Mouse (Mus musculus): ENCODE measurements around the gene Pcsk2. TPM values are rescaled to one million over a fixed set of nuclear protein-coding genes. Genes with fewer than 3 reads are reported as not detected.

The Pcsk2 gene
- polyA plus RNA-seq, 1 experiment from 2014 or later: 7.2 TPM

DNA sequence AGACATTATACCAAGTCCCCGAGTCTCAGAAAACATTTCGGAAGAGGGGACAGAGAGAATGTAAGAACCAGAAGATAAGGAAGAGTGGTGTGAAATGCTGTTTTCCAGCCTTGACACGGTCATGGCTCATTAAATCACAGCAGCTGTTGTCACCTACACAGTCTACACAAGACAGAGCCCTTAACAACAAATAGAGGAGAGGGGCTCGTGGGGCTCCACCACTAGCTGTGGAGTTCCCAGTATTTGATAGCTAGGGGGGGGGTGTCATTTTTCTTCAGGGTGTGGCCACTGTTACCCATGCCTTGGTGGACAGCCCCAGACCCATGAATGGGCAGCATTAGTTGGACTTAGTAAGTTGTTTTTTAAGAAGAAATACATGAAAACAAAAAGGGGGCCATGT is 266.3 kb downstream of the Pcsk2 start:
- H3K9me3 ChIP-seq (replicated peaks): no peaks in the 10 kb centered on the region
- H3K4me2 ChIP-seq: no peak overlapping the region
- no peak overlapping the region for H3K9ac ChIP-seq
- 79% methylated on average over 4 of the region's 4 CpGs for WGBS
- H3K36me3 ChIP-seq (ENCODE audit: poor library complexity, severe bottlenecking): no peaks in the 10 kb centered on the region
- H3K4me3 ChIP-seq: no peak overlapping the region
- H3K4me1 ChIP-seq: no peaks in the 10 kb centered on the region
- H3K27ac ChIP-seq: no peak overlapping the region
- ATAC-seq: no peak
- H3K27me3 ChIP-seq: no peaks in the 10 kb centered on the region

DNA sequence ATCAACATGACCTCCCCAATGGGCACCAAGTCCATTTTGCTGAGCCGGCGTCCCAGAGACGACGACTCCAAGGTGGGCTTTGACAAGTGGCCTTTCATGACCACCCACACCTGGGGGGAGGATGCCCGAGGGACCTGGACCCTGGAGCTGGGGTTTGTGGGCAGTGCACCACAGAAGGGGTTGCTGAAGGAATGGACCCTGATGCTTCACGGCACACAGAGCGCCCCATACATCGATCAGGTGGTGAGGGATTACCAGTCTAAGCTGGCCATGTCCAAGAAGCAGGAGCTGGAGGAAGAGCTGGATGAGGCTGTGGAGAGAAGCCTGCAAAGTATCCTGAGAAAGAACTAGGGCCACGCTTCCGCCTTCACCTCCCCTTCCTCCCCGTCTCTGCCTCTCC is 267.5 kb downstream of the Pcsk2 start:
- no peaks in the 10 kb centered on the region for H3K27me3 ChIP-seq
- no peak overlapping the region for H3K4me3 ChIP-seq
- no peak overlapping the region for H3K4me2 ChIP-seq
- 93% methylated on average over 11 of the region's 11 CpGs for WGBS
- H3K9ac ChIP-seq: no peak overlapping the region
- H3K36me3 ChIP-seq (ENCODE audit: poor library complexity, severe bottlenecking): no peaks in the 10 kb centered on the region
- H3K9me3 ChIP-seq (replicated peaks): no peaks in the 10 kb centered on the region
- no peaks in the 10 kb centered on the region for H3K4me1 ChIP-seq
- H3K27ac ChIP-seq: no peak overlapping the region
- ATAC-seq: no peak

DNA sequence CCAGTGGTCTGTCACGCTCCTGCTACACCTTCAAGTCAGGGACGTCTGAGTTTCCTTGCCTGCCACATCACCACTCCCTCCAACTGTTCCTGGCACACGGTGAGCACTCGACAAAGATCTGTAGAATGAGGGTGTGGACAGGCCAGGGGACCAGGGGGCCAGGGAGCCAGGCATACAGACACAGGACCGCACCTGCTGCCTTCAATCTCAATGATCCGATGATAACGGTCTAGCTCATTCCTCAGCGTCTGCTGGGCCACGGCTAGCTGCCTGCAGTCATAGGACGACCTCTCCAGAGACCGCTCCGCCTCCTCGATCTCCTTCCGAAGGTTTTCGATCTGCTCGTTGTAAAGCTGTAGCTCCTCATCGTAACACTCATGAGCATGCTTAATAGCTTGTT is 285.7 kb downstream of the Pcsk2 start:
- H3K27me3 ChIP-seq: no peaks in the 10 kb centered on the region
- ATAC-seq: no peak
- no peaks in the 10 kb centered on the region for H3K4me1 ChIP-seq
- no peak overlapping the region for H3K4me2 ChIP-seq
- H3K9me3 ChIP-seq (replicated peaks): no peaks in the 10 kb centered on the region
- H3K9ac ChIP-seq: no peak overlapping the region
- no peak overlapping the region for H3K27ac ChIP-seq
- H3K36me3 ChIP-seq (ENCODE audit: poor library complexity, severe bottlenecking): no peaks in the 10 kb centered on the region
- 84% methylated on average over 17 of the region's 17 CpGs for WGBS
- H3K4me3 ChIP-seq: no peak overlapping the region

- Histone ChIP-seq H3K36me3 (ENCODE audit: poor library complexity, severe bottlenecking) (no peaks in the 10 kb centered on the region), H3K27ac (no peak overlapping the region), H3K27me3 (no peaks in the 10 kb centered on the region), H3K4me1 (no peaks in the 10 kb centered on the region), H3K4me3 (no peak overlapping the region), H3K9ac (no peak overlapping the region), H3K9me3 (replicated peaks) (no peaks in the 10 kb centered on the region), H3K4me2 (no peak overlapping the region)
- no peak for ATAC-seq
- WGBS: 77% methylated on average over 5 of the region's 5 CpGs
Measured at GRCm38 (mm10) chr2:143832721-143833120, 286.8 kb downstream of the Pcsk2 start.

- Histone ChIP-seq H3K4me3 (no peak overlapping the region), H3K36me3 (ENCODE audit: poor library complexity, severe bottlenecking) (no peaks in the 10 kb centered on the region), H3K9me3 (replicated peaks) (no peaks in the 10 kb centered on the region), H3K9ac (no peak overlapping the region), H3K4me2 (no peak overlapping the region), H3K4me1 (no peaks in the 10 kb centered on the region), H3K27ac (no peak overlapping the region), H3K27me3 (no peaks in the 10 kb centered on the region)
- no peak for ATAC-seq
- WGBS: 83% methylated on average over 6 of the region's 6 CpGs
Measured at GRCm38 (mm10) chr2:143834082-143834481, 288.1 kb downstream of the Pcsk2 start.

DNA sequence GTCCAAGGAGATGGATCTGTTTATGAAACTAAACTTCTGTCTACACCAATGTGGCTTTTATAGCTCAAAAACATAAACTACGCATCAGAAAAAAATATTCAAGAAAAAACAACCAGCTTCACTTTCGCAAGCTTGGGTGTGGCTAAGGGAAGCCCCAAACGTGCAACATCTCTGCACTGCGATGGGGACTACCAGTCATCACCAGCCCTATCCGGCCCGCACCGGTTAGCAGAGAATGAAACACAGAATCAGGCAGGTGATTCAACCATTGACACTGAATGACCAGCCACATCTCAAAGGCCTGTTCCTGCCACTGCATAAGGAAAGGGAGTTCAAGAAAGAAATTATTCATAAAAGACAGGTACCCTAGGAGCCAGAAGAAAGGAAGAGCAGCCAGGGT is 289.9 kb downstream of the Pcsk2 start:
- no peaks in the 10 kb centered on the region for H3K27me3 ChIP-seq
- no peak overlapping the region for H3K9ac ChIP-seq
- no peaks in the 10 kb centered on the region for H3K36me3 ChIP-seq (ENCODE audit: poor library complexity, severe bottlenecking)
- H3K4me2 ChIP-seq: no peak overlapping the region
- H3K27ac ChIP-seq: no peak overlapping the region
- 87% methylated on average over 7 of the region's 7 CpGs for WGBS
- ATAC-seq: no peak
- H3K4me3 ChIP-seq: no peak overlapping the region
- H3K4me1 ChIP-seq: no peaks in the 10 kb centered on the region
- no peaks in the 10 kb centered on the region for H3K9me3 ChIP-seq (replicated peaks)

GRCm38 (mm10) chr2:143837291-143837701 is 291.3 kb downstream of the Pcsk2 start:
- H3K9ac ChIP-seq: no peak overlapping the region
- WGBS: 1% methylated on average over 8 of the region's 8 CpGs

GRCm38 (mm10) chr2:143838698-143839097 is 292.7 kb downstream of the Pcsk2 start:
- Histone ChIP-seq H3K4me1 (no peaks in the 10 kb centered on the region), H3K36me3 (ENCODE audit: poor library complexity, severe bottlenecking) (no peaks in the 10 kb centered on the region), H3K9me3 (replicated peaks) (no peaks in the 10 kb centered on the region), H3K27me3 (no peaks in the 10 kb centered on the region), H3K9ac (no peak overlapping the region), H3K27ac (no peak overlapping the region), H3K4me2 (no peak overlapping the region), H3K4me3 (no peak overlapping the region)
- ATAC-seq: no peak
- WGBS: 73% methylated on average over 5 of the region's 5 CpGs

More at GRCm38 (mm10) chr2:143837291-143837701, 291.3 kb downstream of the Pcsk2 start:
- Histone ChIP-seq H3K4me1 (no peaks in the 10 kb centered on the region), H3K9me3 (replicated peaks) (no peaks in the 10 kb centered on the region), H3K27ac (no peak overlapping the region), H3K36me3 (ENCODE audit: poor library complexity, severe bottlenecking) (no peaks in the 10 kb centered on the region), H3K4me3 (peak overlapping the region; percentile 25), H3K27me3 (no peaks in the 10 kb centered on the region), H3K4me2 (peak overlapping the region; percentile 56)
- ATAC-seq: peak; percentile 82

DNA sequence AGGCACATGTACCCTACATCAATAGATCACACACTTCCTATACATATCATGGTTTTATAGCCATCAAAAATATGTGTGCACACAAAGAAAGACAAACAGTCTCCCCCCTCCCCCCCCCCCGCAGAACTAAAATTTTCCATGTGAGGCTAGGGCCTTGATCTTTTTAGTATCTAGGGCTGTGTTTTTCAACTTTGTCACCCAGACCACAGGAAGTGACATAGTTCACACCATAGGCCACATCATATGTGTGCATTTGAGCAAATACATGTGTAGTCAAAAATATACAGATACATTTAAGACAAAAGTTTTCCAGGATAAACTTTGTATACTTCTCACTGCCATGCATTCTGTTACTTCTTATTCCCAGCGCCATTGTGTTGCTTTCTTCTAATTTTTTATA is 293.5 kb downstream of the Pcsk2 start:
- Histone ChIP-seq H3K4me2 (no peak overlapping the region), H3K4me3 (no peak overlapping the region), H3K9me3 (replicated peaks) (no peaks in the 10 kb centered on the region), H3K36me3 (ENCODE audit: poor library complexity, severe bottlenecking) (no peaks in the 10 kb centered on the region), H3K9ac (no peak overlapping the region), H3K4me1 (no peaks in the 10 kb centered on the region), H3K27me3 (no peaks in the 10 kb centered on the region), H3K27ac (no peak overlapping the region)
- ATAC-seq: no peak
- WGBS: 87% methylated on average over 2 of the region's 2 CpGs

GRCm38 (mm10) chr2:143840895-143841294 is 294.9 kb downstream of the Pcsk2 start:
- no peak overlapping the region for H3K4me3 ChIP-seq
- H3K27me3 ChIP-seq: no peaks in the 10 kb centered on the region
- H3K9ac ChIP-seq: no peak overlapping the region
- H3K9me3 ChIP-seq (replicated peaks): no peaks in the 10 kb centered on the region
- H3K27ac ChIP-seq: no peak overlapping the region
- H3K4me2 ChIP-seq: no peak overlapping the region
- no peaks in the 10 kb centered on the region for H3K4me1 ChIP-seq
- no peaks in the 10 kb centered on the region for H3K36me3 ChIP-seq (ENCODE audit: poor library complexity, severe bottlenecking)
- no peak for ATAC-seq
- WGBS: 79% methylated on average over 6 of the region's 6 CpGs

GRCm38 (mm10) chr2:143841536-143841935 is 295.6 kb downstream of the Pcsk2 start:
- no peak overlapping the region for H3K4me3 ChIP-seq
- no peaks in the 10 kb centered on the region for H3K36me3 ChIP-seq (ENCODE audit: poor library complexity, severe bottlenecking)
- ATAC-seq: no peak
- no peaks in the 10 kb centered on the region for H3K27me3 ChIP-seq
- H3K9ac ChIP-seq: no peak overlapping the region
- WGBS: 72% methylated on average over 7 of the region's 7 CpGs
- H3K4me1 ChIP-seq: no peaks in the 10 kb centered on the region
- H3K27ac ChIP-seq: no peak overlapping the region
- H3K4me2 ChIP-seq: no peak overlapping the region
- no peaks in the 10 kb centered on the region for H3K9me3 ChIP-seq (replicated peaks)

DNA sequence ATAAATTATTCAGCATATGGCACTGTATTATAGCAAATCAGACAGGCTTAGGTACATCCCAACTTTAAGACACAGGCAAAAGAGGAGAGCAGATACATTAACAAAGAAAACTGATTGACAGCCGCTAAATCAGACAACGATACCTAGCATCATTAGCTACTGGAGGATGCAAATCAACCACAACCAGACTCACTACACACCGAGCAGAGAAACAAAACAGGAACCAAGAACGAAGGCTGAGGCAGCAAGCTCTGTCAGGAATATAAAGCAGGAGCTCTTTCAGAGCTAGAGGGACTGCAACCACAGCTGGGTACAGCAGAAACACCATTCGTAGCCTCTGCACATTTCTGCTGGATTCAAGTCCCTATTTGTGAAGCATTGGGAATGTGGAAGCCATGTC is 298.8 kb downstream of the Pcsk2 start:
- Histone ChIP-seq H3K4me3 (no peak overlapping the region), H3K27ac (no peak overlapping the region), H3K27me3 (no peaks in the 10 kb centered on the region), H3K36me3 (ENCODE audit: poor library complexity, severe bottlenecking) (no peaks in the 10 kb centered on the region), H3K9ac (no peak overlapping the region), H3K9me3 (replicated peaks) (no peaks in the 10 kb centered on the region), H3K4me2 (no peak overlapping the region), H3K4me1 (no peaks in the 10 kb centered on the region)
- 74% methylated on average over 5 of the region's 5 CpGs for WGBS
- ATAC-seq: no peak

DNA sequence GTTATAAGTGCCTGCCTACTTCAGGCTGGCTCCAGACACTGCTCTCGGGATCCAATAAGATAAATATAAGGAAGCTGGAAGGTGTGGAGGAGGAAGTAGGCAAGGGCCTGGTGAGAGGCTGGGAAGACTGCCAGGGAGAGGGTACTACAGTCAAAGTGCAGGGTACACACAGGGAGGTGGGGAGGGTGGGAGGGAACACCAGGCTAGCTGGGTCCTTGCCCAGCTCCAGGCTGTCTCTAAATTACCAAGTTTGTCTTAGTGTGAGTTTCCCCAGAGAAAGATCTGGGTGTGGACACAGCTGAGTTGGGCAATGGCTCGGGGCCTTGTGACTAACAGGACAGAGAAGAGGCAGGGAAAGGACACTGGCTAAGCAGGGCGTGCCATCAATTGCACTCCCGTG is 300.8 kb downstream of the Pcsk2 start:
- Histone ChIP-seq H3K4me1 (no peaks in the 10 kb centered on the region), H3K4me3 (no peak overlapping the region), H3K27me3 (no peaks in the 10 kb centered on the region), H3K27ac (no peak overlapping the region), H3K4me2 (no peak overlapping the region), H3K9ac (no peak overlapping the region), H3K9me3 (replicated peaks) (no peaks in the 10 kb centered on the region), H3K36me3 (ENCODE audit: poor library complexity, severe bottlenecking) (no peaks in the 10 kb centered on the region)
- 73% methylated on average over 4 of the region's 4 CpGs for WGBS
- ATAC-seq: no peak
